Mouse (Mus musculus) cerebellum, adult 9-10 months (tissue): ENCODE measurements around the gene Mbnl1.

Source experiments
- DNase-seq: peaks from one replicate; pipeline ENCODE4 v3.0.0; 2022

Gene Mbnl1

DNA sequence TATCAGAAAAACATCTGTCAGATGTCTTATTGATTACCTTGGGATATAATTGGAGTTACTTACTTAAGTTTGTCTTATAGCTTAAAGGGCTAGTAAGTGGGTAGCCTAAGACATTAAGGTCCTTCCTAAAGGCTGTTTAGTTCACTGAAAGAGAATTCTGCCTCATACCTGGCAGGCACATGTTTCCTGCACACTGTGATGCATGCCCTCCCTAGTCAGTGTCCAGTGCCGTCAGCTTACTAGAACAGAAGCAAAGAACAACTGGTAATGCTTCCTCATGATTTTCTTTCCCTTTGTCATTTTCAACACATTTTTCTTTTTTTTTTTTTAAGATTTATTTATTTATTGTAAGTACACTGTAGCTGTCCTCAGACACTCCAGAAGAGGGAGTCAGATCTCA is 51.5 kb downstream of the Mbnl1 start:
- no peak for DNase-seq

GRCm38 (mm10) chr3:60531286-60531685 is 58.7 kb downstream of the Mbnl1 start:
- DNase-seq: no peak

- DNase-seq: no peak
Observed at GRCm38 (mm10) chr3:60531826-60532225, 59.2 kb downstream of the Mbnl1 start.

DNA sequence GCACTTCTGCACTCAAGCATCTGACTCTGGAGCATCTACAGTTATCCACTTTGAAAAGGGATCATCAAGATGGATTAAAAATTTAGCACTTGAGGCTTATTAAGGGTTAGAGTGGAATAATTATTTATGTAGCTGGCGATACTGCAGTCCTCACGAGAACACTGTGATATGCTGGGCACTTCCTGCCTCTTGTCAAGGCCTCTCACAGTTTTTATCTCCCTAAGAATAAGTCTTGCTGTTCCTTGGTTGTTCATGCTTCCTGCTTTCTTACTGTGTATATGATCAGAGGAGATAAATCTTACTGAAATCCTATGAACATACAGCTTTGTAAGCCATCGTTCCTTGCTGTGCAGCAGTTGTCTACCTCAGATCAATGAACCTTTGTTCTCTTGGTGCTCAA is 62.6 kb downstream of the Mbnl1 start:
- DNase-seq: no peak

DNA sequence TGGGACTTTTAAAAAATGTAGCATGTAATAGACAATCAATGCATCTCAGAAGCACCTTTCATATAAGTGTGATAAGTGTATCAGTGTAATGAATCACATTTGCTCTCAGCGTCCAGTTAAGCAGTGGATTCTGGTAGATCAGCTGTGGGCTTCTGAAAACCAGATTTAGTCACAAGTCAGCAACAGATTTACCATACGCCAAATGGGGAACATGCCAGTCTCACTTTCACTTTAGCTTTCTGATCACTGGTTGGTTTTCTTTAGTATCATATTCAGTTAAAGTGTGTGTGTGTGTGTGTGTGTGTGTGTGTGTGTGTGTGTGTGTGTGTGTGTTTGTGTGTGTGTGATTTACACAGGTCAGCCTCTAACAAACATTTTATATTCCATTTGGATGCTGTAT is 64.4 kb downstream of the Mbnl1 start:
- no peak for DNase-seq

DNA sequence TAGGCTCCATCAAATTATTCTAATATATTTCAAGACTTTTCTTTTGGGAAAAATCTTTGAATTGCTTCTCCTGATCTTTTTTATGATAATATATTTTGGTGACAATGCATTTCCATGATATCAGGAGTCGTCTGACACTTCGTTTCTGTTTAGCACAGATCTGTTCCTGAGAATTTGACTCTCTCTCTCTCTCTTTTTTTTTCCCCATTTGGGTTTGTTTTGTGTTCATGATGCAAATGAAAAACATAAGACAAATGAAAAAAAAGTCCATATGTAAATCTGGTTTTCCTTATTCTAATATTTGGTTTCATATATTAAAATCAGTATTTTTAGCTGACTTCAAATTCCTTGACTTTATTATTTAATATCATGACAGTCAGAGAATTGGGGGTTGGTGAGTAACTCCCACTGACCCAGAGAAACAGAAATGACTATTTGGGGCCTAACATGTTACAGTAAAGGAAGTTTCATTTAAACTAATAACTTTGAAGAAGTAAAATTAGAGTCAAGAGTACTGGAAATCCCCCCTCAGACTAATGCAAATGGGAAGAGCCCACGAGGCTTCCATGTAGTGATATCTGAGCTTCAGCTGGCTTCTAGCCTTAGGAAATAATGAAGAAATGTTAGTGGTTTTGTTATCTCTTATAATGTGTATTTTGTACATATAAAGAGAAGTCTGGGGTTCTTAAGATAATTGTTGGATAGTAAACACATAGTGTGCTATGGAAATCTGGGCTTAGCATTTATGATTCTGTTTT is 65.8 kb downstream of the Mbnl1 start:
- DNase-seq: no peak

GRCm38 (mm10) chr3:60541121-60541520 is 68.5 kb downstream of the Mbnl1 start:
- DNase-seq: no peak

GRCm38 (mm10) chr3:60546196-60546595 is 73.6 kb downstream of the Mbnl1 start:
- DNase-seq: no peak

DNA sequence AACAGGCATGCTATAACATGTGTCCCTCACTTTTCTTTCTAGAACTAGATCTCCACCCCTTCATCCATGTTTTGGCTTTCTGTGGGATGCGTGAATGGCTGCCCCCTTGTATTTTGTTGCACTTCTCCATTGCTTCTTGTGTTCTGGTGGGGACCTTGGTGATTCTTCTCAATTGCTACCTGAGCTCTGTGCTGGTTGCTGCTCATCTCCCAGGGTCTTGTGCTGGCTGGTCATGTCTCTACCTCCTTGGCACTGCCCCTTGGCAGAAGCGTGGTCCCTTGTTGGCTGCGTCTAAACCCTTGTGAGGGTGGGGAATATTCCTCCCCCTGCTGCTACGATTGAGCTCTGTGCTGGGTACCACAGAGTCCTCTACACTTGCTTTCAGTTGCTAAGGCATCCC is 74.3 kb downstream of the Mbnl1 start:
- no peak for DNase-seq

GRCm38 (mm10) chr3:60550492-60550891 is 77.9 kb downstream of the Mbnl1 start:
- DNase-seq: no peak

DNA sequence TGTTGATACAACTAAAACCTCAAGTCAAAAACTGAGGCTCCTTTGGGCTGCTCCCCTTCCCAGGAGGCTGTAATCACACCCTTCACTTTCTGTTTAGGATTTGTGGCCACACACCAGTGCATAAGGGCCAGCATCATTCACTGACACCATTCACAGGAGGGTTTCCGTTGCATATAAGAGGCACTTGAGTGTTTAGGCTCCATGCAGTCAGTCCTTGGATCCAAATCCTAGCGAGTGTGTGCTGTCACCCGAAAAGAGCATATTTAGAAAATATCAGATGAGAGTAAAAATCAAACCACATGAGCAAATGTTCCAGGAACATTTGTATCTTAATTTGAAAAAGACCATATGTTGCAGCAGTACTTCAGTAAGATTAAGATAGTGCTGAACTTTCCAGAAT is 79.0 kb downstream of the Mbnl1 start:
- DNase-seq: no peak

GRCm38 (mm10) chr3:60553011-60553410 is 80.4 kb downstream of the Mbnl1 start:
- no peak for DNase-seq

GRCm38 (mm10) chr3:60556596-60556995 is 84.0 kb downstream of the Mbnl1 start:
- DNase-seq: no peak

GRCm38 (mm10) chr3:60558252-60558862 is 85.7 kb downstream of the Mbnl1 start:
- DNase-seq: no peak

DNA sequence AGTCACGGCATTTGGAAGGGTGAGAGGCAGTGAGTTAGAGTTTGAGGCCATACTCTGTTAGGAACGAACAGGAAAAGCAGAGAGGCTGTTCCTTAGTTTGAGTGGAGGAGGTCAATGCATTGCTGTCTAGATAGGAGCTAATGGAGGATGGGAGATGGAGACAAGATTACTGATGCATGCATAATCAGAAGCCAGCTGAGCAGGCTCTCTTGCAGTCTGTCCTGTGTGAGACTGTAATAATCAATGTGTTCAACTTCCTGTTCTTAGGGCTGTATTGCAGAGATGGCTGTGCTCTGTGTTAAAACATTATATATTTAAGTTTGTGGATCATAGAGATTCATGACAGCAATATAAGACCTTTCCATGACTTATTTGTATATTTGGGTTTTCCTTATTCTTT is 87.1 kb downstream of the Mbnl1 start:
- no peak for DNase-seq

GRCm38 (mm10) chr3:60563529-60564243 is 91.1 kb downstream of the Mbnl1 start:
- no peak for DNase-seq

DNA sequence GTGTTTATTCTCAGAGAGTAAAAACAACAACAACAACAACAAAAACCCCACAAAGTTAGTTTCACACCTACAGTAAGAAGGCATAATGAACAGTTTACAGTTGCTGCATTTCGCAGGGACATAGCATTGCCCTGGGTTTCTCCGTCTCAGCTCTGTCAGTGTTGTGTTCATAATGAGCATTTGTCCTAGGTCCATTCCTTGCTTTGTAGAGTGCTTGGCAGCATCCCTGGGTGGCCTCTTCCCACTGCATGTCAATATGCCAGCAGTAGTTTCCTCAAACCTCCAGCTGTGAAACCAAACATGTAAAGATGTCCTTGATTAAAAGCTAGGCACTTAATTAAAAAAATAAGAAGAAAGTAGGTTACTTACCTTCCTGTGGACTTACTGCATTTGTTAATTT is 91.6 kb downstream of the Mbnl1 start:
- DNase-seq: no peak

- no peak for DNase-seq
Observed at GRCm38 (mm10) chr3:60565204-60565603, 92.6 kb downstream of the Mbnl1 start.

DNA sequence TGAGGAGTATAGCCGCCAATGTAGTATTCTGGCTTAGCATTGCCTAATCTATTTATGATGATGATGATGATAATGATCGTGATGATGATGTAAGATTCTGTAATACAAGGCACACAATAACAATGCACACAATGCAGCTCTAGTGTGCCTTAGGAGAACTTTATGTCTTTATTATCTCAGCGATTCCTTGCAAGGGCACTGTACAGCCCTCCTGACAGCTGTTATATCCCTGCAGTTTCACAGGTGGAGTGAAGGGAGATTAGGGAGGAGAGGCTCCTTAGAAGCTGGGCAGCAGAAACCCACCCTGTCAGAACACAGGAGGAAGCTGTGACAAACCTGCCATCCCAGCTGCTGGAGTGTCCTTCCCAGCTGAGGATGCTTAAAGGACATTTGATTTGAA is 93.3 kb downstream of the Mbnl1 start:
- DNase-seq: no peak

DNA sequence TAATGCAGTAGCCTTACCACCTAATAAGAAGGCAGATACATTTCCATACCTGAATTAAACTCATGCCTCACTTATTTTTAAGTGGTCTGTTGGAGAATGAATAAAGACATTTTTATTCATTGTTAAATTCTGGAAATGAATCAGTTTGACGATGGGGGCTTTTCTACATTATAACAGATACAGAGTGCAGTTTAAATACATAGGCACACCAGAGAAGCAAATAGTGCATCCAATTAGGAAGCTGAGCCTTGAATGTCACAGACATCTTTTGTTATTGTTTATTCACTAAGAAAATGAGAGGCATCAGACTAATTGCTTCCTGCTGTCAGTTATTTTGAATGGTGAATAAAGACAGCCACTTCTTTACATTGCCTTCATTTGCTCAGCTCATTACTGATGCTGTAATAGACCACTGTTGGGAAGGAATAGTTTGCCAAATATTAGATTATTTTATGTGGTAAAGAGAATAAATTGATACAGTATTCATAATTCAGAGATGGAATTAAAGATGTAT is 95.6 kb downstream of the Mbnl1 start:
- DNase-seq: no peak

GRCm38 (mm10) chr3:60568801-60569568 is 96.4 kb downstream of the Mbnl1 start:
- DNase-seq: no peak

GRCm38 (mm10) chr3:60569781-60570180 is 97.2 kb downstream of the Mbnl1 start:
- DNase-seq: no peak

GRCm38 (mm10) chr3:60570491-60571022 is 97.9 kb downstream of the Mbnl1 start:
- peak; percentile 80 for DNase-seq
